Mouse (Mus musculus): ENCODE measurements around the gene Pgrmc2.

Pgrmc2 gene

GRCm38 (mm10) chr3:41082885-41083789 lies at the start of gene Pgrmc2:
TSS of gene Pgrmc2 (minus strand) at chr3:41083046.
- peak; percentile 97 to 98 for DNase-seq (ENCODE audit: low spot score in 2 of 2)

GRCm38 (mm10) chr3:41124000-41124294 lies 41.1 kb upstream of the Pgrmc2 start:
- no peak for DNase-seq (ENCODE audit: low spot score in 2 of 2)

- no peak for DNase-seq (ENCODE audit: low spot score in 2 of 2)
Observed at GRCm38 (mm10) chr3:41123190-41123999, 40.5 kb upstream of the Pgrmc2 start.

- no peak for DNase-seq (ENCODE audit: low spot score in 2 of 2)
Observed at GRCm38 (mm10) chr3:41118173-41118572, 35.3 kb upstream of the Pgrmc2 start.

GRCm38 (mm10) chr3:41117447-41117846 lies 34.6 kb upstream of the Pgrmc2 start:
- DNase-seq (ENCODE audit: low spot score in 2 of 2) = no peak

- no peak for DNase-seq (ENCODE audit: low spot score in 2 of 2)
Observed at GRCm38 (mm10) chr3:41113186-41113585, 30.3 kb upstream of the Pgrmc2 start.

- no peak for DNase-seq (ENCODE audit: low spot score in 2 of 2)
Observed at GRCm38 (mm10) chr3:41108306-41108785, 25.5 kb upstream of the Pgrmc2 start.

GRCm38 (mm10) chr3:41107600-41108305 lies 24.9 kb upstream of the Pgrmc2 start:
- no peak for DNase-seq (ENCODE audit: low spot score in 2 of 2)

GRCm38 (mm10) chr3:41101905-41102304 lies 19.1 kb upstream of the Pgrmc2 start:
- no peak for DNase-seq (ENCODE audit: low spot score in 2 of 2)

- DNase-seq (ENCODE audit: low spot score in 2 of 2) = no peak
Observed at GRCm38 (mm10) chr3:41100157-41100556, 17.3 kb upstream of the Pgrmc2 start.

GRCm38 (mm10) chr3:41099672-41100071 lies 16.8 kb upstream of the Pgrmc2 start:
- no peak for DNase-seq (ENCODE audit: low spot score in 2 of 2)

- no peak for DNase-seq (ENCODE audit: low spot score in 2 of 2)
Observed at GRCm38 (mm10) chr3:41093210-41093609, 10.4 kb upstream of the Pgrmc2 start.

- no peak for DNase-seq (ENCODE audit: low spot score in 2 of 2)
Observed at GRCm38 (mm10) chr3:41092311-41092710, 9.5 kb upstream of the Pgrmc2 start.

- no peak for DNase-seq (ENCODE audit: low spot score in 2 of 2)
Observed at GRCm38 (mm10) chr3:41090839-41091238, 8.0 kb upstream of the Pgrmc2 start.

- DNase-seq (ENCODE audit: low spot score in 2 of 2) = no peak
Observed at GRCm38 (mm10) chr3:41087071-41087470, 4.2 kb upstream of the Pgrmc2 start.

GRCm38 (mm10) chr3:41084421-41084820 lies 1.6 kb upstream of the Pgrmc2 start:
- DNase-seq (ENCODE audit: low spot score in 2 of 2) = no peak

GRCm38 (mm10) chr3:41083790-41084112 lies 905 bp upstream of the Pgrmc2 start:
- no peak for DNase-seq (ENCODE audit: low spot score in 2 of 2)

- DNase-seq (ENCODE audit: low spot score in 2 of 2) = no peak
Observed at GRCm38 (mm10) chr3:41082520-41082884, 344 bp downstream of the Pgrmc2 start.

GRCm38 (mm10) chr3:41081474-41082301 lies 1.2 kb downstream of the Pgrmc2 start:
- DNase-seq (ENCODE audit: low spot score in 2 of 2) = no peak

GRCm38 (mm10) chr3:41080724-41081123 lies 2.1 kb downstream of the Pgrmc2 start:
- DNase-seq (ENCODE audit: low spot score in 2 of 2) = no peak

- no peak for DNase-seq (ENCODE audit: low spot score in 2 of 2)
Observed at GRCm38 (mm10) chr3:41078673-41079072, 4.2 kb downstream of the Pgrmc2 start.

All from thymus, postnatal 10 days (tissue).